Mouse (Mus musculus): ENCODE data around the gene Nf2. TPM values are rescaled to one million over a fixed set of nuclear protein-coding genes. Genes with fewer than 3 reads are reported as not detected.

The Nf2 gene
- polyA plus RNA-seq, 1 experiment from 2014 or later, result 18.7 TPM

DNA sequence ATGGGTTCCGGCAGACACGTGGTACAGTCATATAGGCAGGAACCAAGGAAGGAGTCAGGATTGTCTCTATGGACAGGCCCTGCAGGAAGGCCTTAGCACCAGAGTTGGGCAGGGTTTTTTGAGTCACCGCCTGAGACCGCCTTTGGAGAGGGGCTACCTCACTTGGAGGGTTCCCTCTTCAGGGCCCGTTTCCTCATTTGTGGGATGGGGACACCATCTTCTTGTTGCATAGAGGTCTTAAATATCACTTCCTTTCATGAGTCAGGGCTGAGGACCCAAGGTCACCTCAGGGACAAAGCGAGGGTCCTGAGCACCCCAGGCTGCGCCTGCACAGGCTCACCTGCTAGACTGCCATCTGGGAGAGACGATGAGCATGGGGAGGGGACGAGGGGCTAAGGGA, 92.9 kb downstream of the Nf2 start:
- Histone ChIP-seq H3K4me2 (replicated peaks; ENCODE audit: low read depth) (no peak overlapping the region), H3K4me3 (ENCODE audit: low read depth, low read length) (no peak overlapping the region), H3K4me1 (replicated peaks; ENCODE audit: control insufficient read depth, insufficient read depth) (no peaks in the 10 kb centered on the region), H3K27me3 (ENCODE audit: control insufficient read depth, insufficient read depth, low read length) (no peaks in the 10 kb centered on the region), H3K9ac (ENCODE audit: low read length) (no peak overlapping the region), H3K9me3 (ENCODE audit: control insufficient read depth, low read length) (no peaks in the 10 kb centered on the region; the same call in 1 of the 2 replicates), H3K36me3 (ENCODE audit: control insufficient read depth, insufficient read depth, low read length) (no peaks in the 10 kb centered on the region), H3K27ac (replicated peaks) (no peak overlapping the region)
- DNase-seq (ENCODE audit: low spot score), result no peak
- TF ChIP-seq CTCF (IDR thresholded peaks at IDR 0.05; ENCODE audit: low read depth), result no peak
- no peak for TF ChIP-seq EP300 (optimal IDR thresholded peaks at IDR 0.05)
- no peak for ATAC-seq (ENCODE audit: low FRiP score, low TSS enrichment)
- 74% methylated on average over 9 of the region's 9 CpGs for WGBS

DNA sequence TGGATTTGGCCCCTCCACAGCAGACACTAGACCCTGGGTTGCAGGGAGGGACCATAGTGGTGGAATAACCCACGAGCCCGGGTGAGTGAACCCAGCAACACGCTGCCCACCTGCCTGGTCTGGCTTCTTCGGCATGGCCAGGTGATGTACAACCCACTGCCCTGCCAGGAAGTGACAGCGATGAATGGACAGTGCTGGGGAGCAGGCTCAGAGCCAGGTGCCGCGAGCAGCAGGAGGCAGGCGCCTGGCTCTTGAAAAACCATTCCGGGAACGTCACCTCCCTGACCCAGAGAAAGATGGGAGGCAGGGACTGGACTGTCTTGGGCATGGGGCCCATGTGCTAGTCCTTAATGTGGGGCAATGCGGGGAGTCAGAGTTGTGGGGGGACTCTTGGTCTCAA, 94.5 kb downstream of the Nf2 start:
- Histone ChIP-seq H3K9me3 (ENCODE audit: control insufficient read depth, low read length) (no peaks in the 10 kb centered on the region; the same call in 1 of the 2 replicates), H3K4me2 (replicated peaks; ENCODE audit: low read depth) (no peak overlapping the region), H3K4me3 (ENCODE audit: low read depth, low read length) (no peak overlapping the region), H3K36me3 (ENCODE audit: control insufficient read depth, insufficient read depth, low read length) (no peaks in the 10 kb centered on the region), H3K27me3 (ENCODE audit: control insufficient read depth, insufficient read depth, low read length) (no peaks in the 10 kb centered on the region), H3K9ac (ENCODE audit: low read length) (no peak overlapping the region), H3K4me1 (replicated peaks; ENCODE audit: control insufficient read depth, insufficient read depth) (no peaks in the 10 kb centered on the region), H3K27ac (replicated peaks) (no peak overlapping the region)
- 63% methylated on average over 11 of the region's 11 CpGs for WGBS
- no peak for TF ChIP-seq CTCF (IDR thresholded peaks at IDR 0.05; ENCODE audit: low read depth)
- TF ChIP-seq EP300 (optimal IDR thresholded peaks at IDR 0.05), result no peak
- DNase-seq (ENCODE audit: low spot score) (no peak), ATAC-seq (ENCODE audit: low FRiP score, low TSS enrichment) (no peak)

- no peak overlapping the region for H3K4me2 ChIP-seq (replicated peaks; ENCODE audit: low read depth)
- no peak overlapping the region for H3K4me3 ChIP-seq (ENCODE audit: low read depth, low read length)
- 89% methylated on average over 3 of the region's 3 CpGs for WGBS
- H3K36me3 ChIP-seq (ENCODE audit: control insufficient read depth, insufficient read depth, low read length), result no peaks in the 10 kb centered on the region
- no peaks in the 10 kb centered on the region; the same call in 1 of the 2 replicates for H3K9me3 ChIP-seq (ENCODE audit: control insufficient read depth, low read length)
- no peak for ATAC-seq (ENCODE audit: low FRiP score, low TSS enrichment)
- no peak overlapping the region for H3K9ac ChIP-seq (ENCODE audit: low read length)
- no peaks in the 10 kb centered on the region for H3K4me1 ChIP-seq (replicated peaks; ENCODE audit: control insufficient read depth, insufficient read depth)
- TF ChIP-seq CTCF (IDR thresholded peaks at IDR 0.05; ENCODE audit: low read depth) (peak; percentile 40), EP300 (optimal IDR thresholded peaks at IDR 0.05) (no peak)
- DNase-seq (ENCODE audit: low spot score), result no peak
- no peak overlapping the region for H3K27ac ChIP-seq (replicated peaks)
- peaks cover 6% of the 10 kb centered on the region; the same call in 1 of the 2 replicates for H3K27me3 ChIP-seq (ENCODE audit: control insufficient read depth, insufficient read depth, low read length)
Measured at GRCm38 (mm10) chr11:4754036-4754435, 95.3 kb downstream of the Nf2 start.

GRCm38 (mm10) chr11:4752836-4753235, 96.5 kb downstream of the Nf2 start:
- no peak for DNase-seq (ENCODE audit: low spot score)
- peaks cover 9% of the 10 kb centered on the region; the same call in 1 of the 2 replicates for H3K27me3 ChIP-seq (ENCODE audit: control insufficient read depth, insufficient read depth, low read length)
- no peaks in the 10 kb centered on the region; the same call in 1 of the 2 replicates for H3K9me3 ChIP-seq (ENCODE audit: control insufficient read depth, low read length)
- H3K4me1 ChIP-seq (replicated peaks; ENCODE audit: control insufficient read depth, insufficient read depth), result no peaks in the 10 kb centered on the region
- no peak overlapping the region for H3K4me2 ChIP-seq (replicated peaks; ENCODE audit: low read depth)
- no peak overlapping the region for H3K4me3 ChIP-seq (ENCODE audit: low read depth, low read length)
- no peaks in the 10 kb centered on the region for H3K36me3 ChIP-seq (ENCODE audit: control insufficient read depth, insufficient read depth, low read length)
- no peak overlapping the region for H3K27ac ChIP-seq (replicated peaks)
- TF ChIP-seq CTCF (IDR thresholded peaks at IDR 0.05; ENCODE audit: low read depth) (no peak), EP300 (optimal IDR thresholded peaks at IDR 0.05) (no peak)
- WGBS, result 55% methylated on average over 10 of the region's 10 CpGs
- ATAC-seq (ENCODE audit: low FRiP score, low TSS enrichment), result no peak
- no peak overlapping the region for H3K9ac ChIP-seq (ENCODE audit: low read length)

GRCm38 (mm10) chr11:4750263-4750662, 99.1 kb downstream of the Nf2 start:
- H3K27me3 ChIP-seq (ENCODE audit: control insufficient read depth, insufficient read depth, low read length), result peaks cover 23% of the 10 kb centered on the region; the same call in 1 of the 2 replicates
- H3K36me3 ChIP-seq (ENCODE audit: control insufficient read depth, insufficient read depth, low read length), result no peaks in the 10 kb centered on the region
- no peak overlapping the region for H3K4me2 ChIP-seq (replicated peaks; ENCODE audit: low read depth)
- WGBS, result 5% methylated on average over 9 of the region's 9 CpGs
- ATAC-seq (ENCODE audit: low FRiP score, low TSS enrichment) (peak; percentile 46), DNase-seq (ENCODE audit: low spot score) (peak; percentile 89)
- no peaks in the 10 kb centered on the region; the same call in 1 of the 2 replicates for H3K9me3 ChIP-seq (ENCODE audit: control insufficient read depth, low read length)
- no peak overlapping the region for H3K27ac ChIP-seq (replicated peaks)
- H3K9ac ChIP-seq (ENCODE audit: low read length), result no peak overlapping the region
- peaks cover 5% of the 10 kb centered on the region; the same call in 1 of the 2 replicates for H3K4me1 ChIP-seq (replicated peaks; ENCODE audit: control insufficient read depth, insufficient read depth)
- H3K4me3 ChIP-seq (ENCODE audit: low read depth, low read length), result no peak overlapping the region
- no peak for TF ChIP-seq EP300 (optimal IDR thresholded peaks at IDR 0.05)
- 0 out of 2 replicates have a peak, but pooled peaks have one; percentile 6 for TF ChIP-seq CTCF (IDR thresholded peaks at IDR 0.05; ENCODE audit: low read depth)

GRCm38 (mm10) chr11:4747285-4747684, 102.1 kb downstream of the Nf2 start:
- peaks cover 29% of the 10 kb centered on the region; the same call in 1 of the 2 replicates for H3K27me3 ChIP-seq (ENCODE audit: control insufficient read depth, insufficient read depth, low read length)
- peak overlapping the region; percentile 86 for H3K4me2 ChIP-seq (replicated peaks; ENCODE audit: low read depth)
- H3K9ac ChIP-seq (ENCODE audit: low read length), result no peak overlapping the region
- 2% methylated on average over 12 of the region's 12 CpGs for WGBS
- H3K27ac ChIP-seq (replicated peaks), result no peak overlapping the region
- 0 out of 2 replicates have a peak overlapping the region, but pooled peaks have one; percentile 10 for H3K4me3 ChIP-seq (ENCODE audit: low read depth, low read length)
- DNase-seq (ENCODE audit: low spot score) (no peak), ATAC-seq (ENCODE audit: low FRiP score, low TSS enrichment) (no peak)
- H3K9me3 ChIP-seq (ENCODE audit: control insufficient read depth, low read length), result no peaks in the 10 kb centered on the region
- TF ChIP-seq EP300 (optimal IDR thresholded peaks at IDR 0.05), result no peak
- no peak for TF ChIP-seq CTCF (IDR thresholded peaks at IDR 0.05; ENCODE audit: low read depth)
- no peaks in the 10 kb centered on the region for H3K36me3 ChIP-seq (ENCODE audit: control insufficient read depth, insufficient read depth, low read length)
- H3K4me1 ChIP-seq (replicated peaks; ENCODE audit: control insufficient read depth, insufficient read depth), result peaks cover 5% of the 10 kb centered on the region; the same call in 1 of the 2 replicates

All from stomach, postnatal 0 days (tissue).